Mouse (Mus musculus) brain, embryonic 14.5 days (tissue): Measurements from ENCODE around the gene Dgkg. TPM values are rescaled to one million over a fixed set of nuclear protein-coding genes. Genes with fewer than 3 reads are reported as not detected.

ENCODE experiments used
- DNase-seq: peaks from one replicate; pipeline ENCODE4 v3.0.0-alpha.2; 2011; ENCODE audit warnings: low read depth
- CTCF ChIP-seq: fragments of 200-500 bp; IDR thresholded peaks from 2 replicates; pipeline ENCODE4 v1.5.1; 2012; ENCODE audit warnings: inconsistent platforms, mild to moderate bottlenecking, moderate library complexity, borderline replicate concordance; ENCODE audit not compliant: insufficient read depth, insufficient read length; ENCODE audit errors: extremely low read depth
- POLR2A ChIP-seq: fragments of 200-500 bp; IDR thresholded peaks from 2 replicates; pipeline ENCODE4 v1.6.1; 2012; ENCODE audit warnings: mild to moderate bottlenecking, inconsistent platforms, borderline replicate concordance; ENCODE audit not compliant: poor library complexity, insufficient read depth, insufficient read length, severe bottlenecking; ENCODE audit errors: extremely low read depth
- polyA plus RNA-seq: library from polyadenylated mRNA; depleted of rRNA; stranded (reverse); fragments of >200 nt; gene quantifications from 2 replicates; pipeline ENCODE4 v1.2.3, GENCODE M21; 2012

Dgkg gene
- polyA plus RNA-seq, 1 experiment, result 0.36 TPM

GRCm38 (mm10) chr16:22501855-22502254 lies 155.2 kb downstream of the Dgkg start:
- TF ChIP-seq CTCF, result no peak
- no peak for TF ChIP-seq POLR2A
- no peak for DNase-seq

- no peak for TF ChIP-seq POLR2A
- no peak for DNase-seq
Measured at GRCm38 (mm10) chr16:22500561-22500960, 156.5 kb downstream of the Dgkg start.

GRCm38 (mm10) chr16:22499951-22500350 lies 157.1 kb downstream of the Dgkg start:
- TF ChIP-seq CTCF, result no peak
- TF ChIP-seq POLR2A, result no peak
- DNase-seq, result no peak

- TF ChIP-seq POLR2A, result no peak
- no peak for TF ChIP-seq CTCF
Measured at GRCm38 (mm10) chr16:22499447-22499846, 157.6 kb downstream of the Dgkg start.

GRCm38 (mm10) chr16:22497976-22498375 lies 159.0 kb downstream of the Dgkg start:
- TF ChIP-seq CTCF, result no peak
- no peak for TF ChIP-seq POLR2A
- no peak for DNase-seq

More at GRCm38 (mm10) chr16:22499447-22499846, 157.6 kb downstream of the Dgkg start:
- DNase-seq, result no peak

- DNase-seq, result no peak
- TF ChIP-seq POLR2A, result no peak
Measured at GRCm38 (mm10) chr16:22495259-22495658, 161.8 kb downstream of the Dgkg start.

GRCm38 (mm10) chr16:22494815-22495214 lies 162.2 kb downstream of the Dgkg start:
- no peak for DNase-seq
- TF ChIP-seq POLR2A (no peak), CTCF (no peak)

GRCm38 (mm10) chr16:22493396-22493795 lies 163.6 kb downstream of the Dgkg start:
- TF ChIP-seq CTCF (no peak), POLR2A (no peak)
- no peak for DNase-seq

GRCm38 (mm10) chr16:22491446-22492166 lies 165.4 kb downstream of the Dgkg start:
- peak; percentile 80 for DNase-seq
- TF ChIP-seq POLR2A (no peak), CTCF (no peak)

GRCm38 (mm10) chr16:22483900-22484299 lies 173.1 kb downstream of the Dgkg start:
- TF ChIP-seq CTCF (no peak), POLR2A (no peak)
- DNase-seq, result no peak

- TF ChIP-seq POLR2A (no peak), CTCF (no peak)
- no peak for DNase-seq
Measured at GRCm38 (mm10) chr16:22479322-22479721, 177.7 kb downstream of the Dgkg start.

- DNase-seq, result peak; percentile 16
Measured at GRCm38 (mm10) chr16:22471728-22472127, 185.3 kb downstream of the Dgkg start.

More at GRCm38 (mm10) chr16:22471728-22472127, 185.3 kb downstream of the Dgkg start:
- TF ChIP-seq CTCF, result no peak
- no peak for TF ChIP-seq POLR2A
